Mouse (Mus musculus): ENCODE results near the gene Myof. TPM values are rescaled to one million over a fixed set of nuclear protein-coding genes. Genes with fewer than 3 reads are reported as not detected.
A peak's percentile ranks its signal among the peaks of the same experiment; 100 is the strongest.

Myof gene
- polyA plus RNA-seq, 1 experiment from 2014 or later, result 5.5 TPM

DNA sequence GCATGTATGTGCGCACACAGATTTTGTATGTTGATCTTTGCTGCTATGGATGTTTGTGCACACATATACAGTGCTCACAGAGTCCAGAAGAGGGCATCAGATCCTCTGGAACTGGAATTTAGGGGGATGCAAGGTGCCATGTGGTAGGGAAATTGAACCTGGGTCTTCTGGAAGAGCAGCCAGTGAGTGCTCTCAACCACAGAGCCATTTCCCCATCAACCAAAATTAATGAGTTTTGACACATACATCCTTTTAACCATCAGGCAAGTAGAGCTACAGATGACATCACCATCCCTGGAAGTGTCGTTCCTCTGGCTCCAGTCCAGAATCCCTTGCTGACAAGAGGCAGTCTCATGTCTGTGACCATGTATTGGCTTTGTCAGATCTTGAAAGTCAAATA is 32.9 kb upstream of the Myof start:
- Histone ChIP-seq H3K9ac (ENCODE audit: low read length) (no peak overlapping the region), H3K4me1 (ENCODE audit: control insufficient read depth, insufficient read depth, low read length) (no peaks in the 10 kb centered on the region), H3K27ac (ENCODE audit: low read length) (no peak overlapping the region), H3K9me3 (replicated peaks; ENCODE audit: control insufficient read depth, low read length) (no peaks in the 10 kb centered on the region), H3K4me3 (ENCODE audit: low read length) (no peak overlapping the region), H3K27me3 (ENCODE audit: control insufficient read depth, insufficient read depth, low read length) (no peaks in the 10 kb centered on the region), H3K36me3 (ENCODE audit: control insufficient read depth, insufficient read depth) (peaks cover 11% of the 10 kb centered on the region), H3K4me2 (ENCODE audit: low read depth, low read length) (no peak overlapping the region)
- 47% methylated on average over 2 of the region's 2 CpGs for WGBS
- no peak for ATAC-seq (replicated peaks; ENCODE audit: extremely low read depth, insufficient read depth, low FRiP score)

GRCm38 (mm10) chr19:38075051-38075450 is 31.7 kb upstream of the Myof start:
- Histone ChIP-seq H3K36me3 (ENCODE audit: control insufficient read depth, insufficient read depth) (peaks cover 23% of the 10 kb centered on the region), H3K4me2 (ENCODE audit: low read depth, low read length) (no peak overlapping the region)
- ATAC-seq (replicated peaks; ENCODE audit: extremely low read depth, insufficient read depth, low FRiP score), result no peak

GRCm38 (mm10) chr19:38073226-38073625 is 29.8 kb upstream of the Myof start:
- no peaks in the 10 kb centered on the region for H3K9me3 ChIP-seq (replicated peaks; ENCODE audit: control insufficient read depth, low read length)
- H3K4me1 ChIP-seq (ENCODE audit: control insufficient read depth, insufficient read depth, low read length), result no peaks in the 10 kb centered on the region
- peaks cover 27% of the 10 kb centered on the region for H3K36me3 ChIP-seq (ENCODE audit: control insufficient read depth, insufficient read depth)
- H3K27ac ChIP-seq (ENCODE audit: low read length), result no peak overlapping the region
- no peaks in the 10 kb centered on the region for H3K27me3 ChIP-seq (ENCODE audit: control insufficient read depth, insufficient read depth, low read length)
- no peak for ATAC-seq (replicated peaks; ENCODE audit: extremely low read depth, insufficient read depth, low FRiP score)
- H3K4me2 ChIP-seq (ENCODE audit: low read depth, low read length), result no peak overlapping the region
- 88% methylated on average over 5 of the region's 5 CpGs for WGBS
- no peak overlapping the region for H3K9ac ChIP-seq (ENCODE audit: low read length)
- H3K4me3 ChIP-seq (ENCODE audit: low read length), result no peak overlapping the region

More at GRCm38 (mm10) chr19:38075051-38075450, 31.7 kb upstream of the Myof start:
- no peak overlapping the region for H3K4me3 ChIP-seq (ENCODE audit: low read length)
- H3K9ac ChIP-seq (ENCODE audit: low read length), result no peak overlapping the region
- no peak overlapping the region for H3K27ac ChIP-seq (ENCODE audit: low read length)
- 79% methylated on average over 11 of the region's 11 CpGs for WGBS
- H3K27me3 ChIP-seq (ENCODE audit: control insufficient read depth, insufficient read depth, low read length), result no peaks in the 10 kb centered on the region
- H3K9me3 ChIP-seq (replicated peaks; ENCODE audit: control insufficient read depth, low read length), result no peaks in the 10 kb centered on the region
- no peaks in the 10 kb centered on the region for H3K4me1 ChIP-seq (ENCODE audit: control insufficient read depth, insufficient read depth, low read length)

- Histone ChIP-seq H3K36me3 (ENCODE audit: control insufficient read depth, insufficient read depth) (peaks cover 14% of the 10 kb centered on the region), H3K27me3 (ENCODE audit: control insufficient read depth, insufficient read depth, low read length) (no peaks in the 10 kb centered on the region), H3K4me1 (ENCODE audit: control insufficient read depth, insufficient read depth, low read length) (no peaks in the 10 kb centered on the region), H3K9ac (ENCODE audit: low read length) (no peak overlapping the region), H3K9me3 (replicated peaks; ENCODE audit: control insufficient read depth, low read length) (no peaks in the 10 kb centered on the region), H3K4me3 (ENCODE audit: low read length) (no peak overlapping the region), H3K4me2 (ENCODE audit: low read depth, low read length) (no peak overlapping the region), H3K27ac (ENCODE audit: low read length) (no peak overlapping the region)
- WGBS, result 93% methylated on average over 1 of the region's 1 CpGs
- no peak for ATAC-seq (replicated peaks; ENCODE audit: extremely low read depth, insufficient read depth, low FRiP score)
These were observed 20.7 kb upstream of the Myof start for GRCm38 (mm10) chr19:38064051-38064450.

DNA sequence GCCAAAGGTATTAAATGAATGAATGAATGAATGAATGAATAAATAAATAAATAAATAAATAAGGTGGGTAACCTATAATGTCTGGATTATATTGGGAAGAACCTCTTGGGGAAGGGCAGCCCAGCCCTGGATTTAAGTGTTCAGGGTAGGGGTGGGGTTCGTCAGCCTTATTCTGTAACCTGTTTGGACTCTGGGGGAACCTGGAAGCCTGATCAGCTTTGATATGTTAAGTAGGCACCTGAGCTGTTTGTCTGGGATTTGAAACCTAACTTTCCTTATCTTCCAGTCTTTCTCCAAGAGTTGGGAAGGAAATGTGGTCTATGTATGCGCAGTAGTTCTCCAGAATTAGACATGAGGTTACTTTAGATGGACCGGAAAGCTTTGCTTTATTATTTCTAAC is 19.8 kb upstream of the Myof start:
- H3K4me2 ChIP-seq (ENCODE audit: low read depth, low read length), result no peak overlapping the region
- ATAC-seq (replicated peaks; ENCODE audit: extremely low read depth, insufficient read depth, low FRiP score), result no peak
- no peaks in the 10 kb centered on the region for H3K4me1 ChIP-seq (ENCODE audit: control insufficient read depth, insufficient read depth, low read length)
- H3K9ac ChIP-seq (ENCODE audit: low read length), result no peak overlapping the region
- H3K36me3 ChIP-seq (ENCODE audit: control insufficient read depth, insufficient read depth), result peaks cover 14% of the 10 kb centered on the region
- H3K27ac ChIP-seq (ENCODE audit: low read length), result no peak overlapping the region
- no peak overlapping the region for H3K4me3 ChIP-seq (ENCODE audit: low read length)
- no peaks in the 10 kb centered on the region for H3K9me3 ChIP-seq (replicated peaks; ENCODE audit: control insufficient read depth, low read length)
- no peaks in the 10 kb centered on the region for H3K27me3 ChIP-seq (ENCODE audit: control insufficient read depth, insufficient read depth, low read length)
- WGBS, result 90% methylated on average over 3 of the region's 3 CpGs

DNA sequence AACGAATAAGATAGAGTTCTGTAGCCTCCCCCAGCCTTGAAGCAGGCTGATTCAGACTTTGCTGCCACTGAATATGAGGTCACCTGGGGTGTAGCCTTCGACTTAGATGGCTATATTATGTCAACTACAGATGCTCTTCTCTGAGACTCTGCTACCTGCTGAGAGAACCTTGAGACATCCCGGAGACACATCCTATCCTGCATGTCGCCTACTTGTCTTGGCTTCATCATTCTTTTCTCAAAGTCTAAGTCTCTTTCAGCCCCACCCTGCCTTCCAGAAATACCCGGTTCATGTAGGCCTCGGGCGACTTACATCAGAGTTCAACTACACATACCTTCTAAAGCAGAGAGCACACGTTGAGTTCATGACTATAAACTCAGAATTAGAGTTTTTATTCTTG is 13.6 kb upstream of the Myof start:
- WGBS, result 86% methylated on average over 8 of the region's 8 CpGs
- Histone ChIP-seq H3K4me2 (ENCODE audit: low read depth, low read length) (no peak overlapping the region), H3K4me3 (ENCODE audit: low read length) (no peak overlapping the region), H3K9ac (ENCODE audit: low read length) (no peak overlapping the region), H3K9me3 (replicated peaks; ENCODE audit: control insufficient read depth, low read length) (no peaks in the 10 kb centered on the region), H3K4me1 (ENCODE audit: control insufficient read depth, insufficient read depth, low read length) (peaks cover 18% of the 10 kb centered on the region), H3K36me3 (ENCODE audit: control insufficient read depth, insufficient read depth) (peaks cover 15% of the 10 kb centered on the region), H3K27ac (ENCODE audit: low read length) (no peak overlapping the region), H3K27me3 (ENCODE audit: control insufficient read depth, insufficient read depth, low read length) (no peaks in the 10 kb centered on the region)
- no peak for ATAC-seq (replicated peaks; ENCODE audit: extremely low read depth, insufficient read depth, low FRiP score)

GRCm38 (mm10) chr19:38056276-38056675 is 12.9 kb upstream of the Myof start:
- peaks cover 15% of the 10 kb centered on the region for H3K36me3 ChIP-seq (ENCODE audit: control insufficient read depth, insufficient read depth)
- H3K27me3 ChIP-seq (ENCODE audit: control insufficient read depth, insufficient read depth, low read length), result no peaks in the 10 kb centered on the region
- peak overlapping the region; percentile 87 for H3K4me3 ChIP-seq (ENCODE audit: low read length)
- H3K4me1 ChIP-seq (ENCODE audit: control insufficient read depth, insufficient read depth, low read length), result peaks cover 18% of the 10 kb centered on the region
- ATAC-seq (replicated peaks; ENCODE audit: extremely low read depth, insufficient read depth, low FRiP score), result no peak
- H3K9me3 ChIP-seq (replicated peaks; ENCODE audit: control insufficient read depth, low read length), result no peaks in the 10 kb centered on the region
- 57% methylated on average over 3 of the region's 3 CpGs for WGBS
- H3K9ac ChIP-seq (ENCODE audit: low read length), result no peak overlapping the region; the same call in 1 of the 2 replicates
- H3K27ac ChIP-seq (ENCODE audit: low read length), result no peak overlapping the region
- peak overlapping the region; percentile 88 for H3K4me2 ChIP-seq (ENCODE audit: low read depth, low read length)

DNA sequence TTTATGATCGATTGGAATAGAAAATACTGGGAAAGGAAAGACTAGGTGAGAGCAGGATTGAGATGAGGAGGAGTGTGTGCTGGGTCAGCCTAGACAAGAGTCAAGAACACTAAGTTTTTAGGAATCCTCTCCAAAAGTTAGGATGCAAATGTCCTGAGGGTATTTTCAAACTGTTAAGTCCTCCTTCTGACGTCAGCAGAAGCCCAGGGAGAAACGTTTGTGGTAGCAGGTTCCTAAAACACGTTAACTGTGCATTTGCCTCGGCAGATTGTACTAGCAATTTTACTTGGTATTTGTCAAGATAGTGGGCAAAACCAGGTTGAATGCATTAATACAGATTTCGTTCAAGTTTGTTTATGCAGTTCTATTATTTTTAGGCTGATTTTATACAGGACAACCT is 12.4 kb upstream of the Myof start:
- Histone ChIP-seq H3K9me3 (replicated peaks; ENCODE audit: control insufficient read depth, low read length) (no peaks in the 10 kb centered on the region), H3K27ac (ENCODE audit: low read length) (no peak overlapping the region), H3K36me3 (ENCODE audit: control insufficient read depth, insufficient read depth) (peaks cover 15% of the 10 kb centered on the region), H3K9ac (ENCODE audit: low read length) (peak overlapping the region; percentile 84), H3K4me1 (ENCODE audit: control insufficient read depth, insufficient read depth, low read length) (peaks cover 18% of the 10 kb centered on the region), H3K27me3 (ENCODE audit: control insufficient read depth, insufficient read depth, low read length) (no peaks in the 10 kb centered on the region), H3K4me3 (ENCODE audit: low read length) (peak overlapping the region; percentile 87), H3K4me2 (ENCODE audit: low read depth, low read length) (peak overlapping the region; percentile 88)
- ATAC-seq (replicated peaks; ENCODE audit: extremely low read depth, insufficient read depth, low FRiP score), result no peak
- WGBS, result 11% methylated on average over 6 of the region's 6 CpGs

DNA sequence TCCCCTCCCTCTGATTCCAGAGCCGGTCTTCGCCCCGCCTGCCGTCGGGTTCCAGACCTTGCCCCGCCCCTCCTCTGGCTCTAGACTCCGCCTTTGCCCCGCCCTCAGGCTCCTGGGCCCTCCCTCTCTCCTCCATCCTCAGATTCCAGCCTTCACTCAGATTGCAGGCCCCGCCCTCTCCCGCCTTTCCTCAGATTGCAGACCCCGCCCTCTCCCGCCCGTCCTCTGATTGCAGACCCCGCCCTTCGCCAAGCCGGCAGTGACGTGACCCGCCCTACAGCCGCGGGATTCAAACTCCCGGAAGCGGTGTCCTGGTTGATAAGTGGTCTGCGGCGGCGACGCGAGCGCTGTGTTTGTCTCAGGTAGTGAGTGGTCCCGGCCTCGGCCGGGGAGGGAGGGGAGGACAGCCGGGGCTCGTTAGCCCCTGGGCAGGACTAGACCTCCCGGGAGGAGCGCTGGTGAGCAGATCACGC is 11.4 kb upstream of the Myof start, which contains the start of gene Cep55:
Gene Cep55 (plus strand): TSS at position 292 of the 473 bp plus-strand sequence.
- WGBS, result under 1% methylated on average over 36 of the region's 36 CpGs
- H3K27me3 ChIP-seq (ENCODE audit: control insufficient read depth, insufficient read depth, low read length), result no peaks in the 10 kb centered on the region
- H3K4me3 ChIP-seq (ENCODE audit: low read length), result peak within 1 kb of the TSS; percentile 87
- ATAC-seq (replicated peaks; ENCODE audit: extremely low read depth, insufficient read depth, low FRiP score), result peak; percentile 96
- H3K4me1 ChIP-seq (ENCODE audit: control insufficient read depth, insufficient read depth, low read length), result peaks cover 18% of the 10 kb centered on the region
- no peaks in the 10 kb centered on the region for H3K9me3 ChIP-seq (replicated peaks; ENCODE audit: control insufficient read depth, low read length)
- peak within 1 kb of the TSS; percentile 84 for H3K9ac ChIP-seq (ENCODE audit: low read length)
- H3K27ac ChIP-seq (ENCODE audit: low read length), result peak within 1 kb of the TSS; percentile 52
- peaks cover 7% of the 10 kb centered on the region for H3K36me3 ChIP-seq (ENCODE audit: control insufficient read depth, insufficient read depth)
- peak within 1 kb of the TSS; percentile 88 for H3K4me2 ChIP-seq (ENCODE audit: low read depth, low read length)

Data from heart, embryonic 16.5 days (tissue).